Mouse (Mus musculus) lung, postnatal 36 days (tissue): ENCODE results near the gene Olfr651.
"Not testable (repeated sequence)": the region's sequence is repeated elsewhere in the genome, so short reads cannot be mapped to it uniquely, and the experiment has no call there.

Experiments
- DNase-seq: peaks from one replicate; pipeline ENCODE4 v3.0.0; 2022; ENCODE audit warnings: mixed read lengths

Gene Olfr651

DNA sequence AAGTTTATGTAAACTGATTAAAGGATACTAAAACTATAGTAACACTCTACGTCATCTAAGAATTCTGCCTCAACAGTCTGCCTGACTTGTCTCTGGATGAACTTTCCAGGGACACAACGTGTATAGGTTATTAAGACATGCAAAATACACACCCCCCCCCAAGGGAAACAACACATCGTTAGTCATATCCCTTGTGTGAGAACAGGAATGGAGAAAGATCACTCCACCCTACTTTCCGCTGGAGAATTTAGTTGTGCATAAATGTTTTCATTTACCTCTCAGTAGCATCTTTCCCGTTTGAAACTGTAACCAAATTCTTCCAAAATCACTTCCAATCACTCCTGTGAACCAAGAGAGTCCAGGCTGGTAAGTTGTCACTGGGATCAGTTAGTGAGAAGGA is at the start of gene Olfr651:
Gene Olfr651 (plus strand): TSS at position 301 of the 400 bp plus-strand sequence.
- DNase-seq, result no peak

DNA sequence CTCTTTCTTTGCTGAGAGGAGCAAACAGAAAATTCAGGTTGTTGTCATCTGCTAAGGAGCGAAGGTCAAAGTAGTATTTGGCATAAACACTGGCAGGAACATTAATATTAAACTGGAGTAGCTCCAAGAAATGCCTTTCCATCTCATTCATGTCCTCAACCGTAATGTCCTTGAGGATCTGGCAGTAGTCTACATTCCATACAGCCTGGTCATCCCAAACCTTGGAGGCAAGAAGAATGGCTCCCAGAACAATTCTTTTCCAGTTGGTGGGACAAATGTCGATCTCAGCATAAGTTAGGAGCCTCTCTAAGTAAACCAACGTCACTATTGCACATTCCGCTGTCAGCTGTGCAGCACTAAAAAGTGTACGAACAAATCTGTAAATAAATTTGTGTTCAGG is 48.7 kb upstream of the Olfr651 start:
- DNase-seq, result not testable (repeated sequence)

DNA sequence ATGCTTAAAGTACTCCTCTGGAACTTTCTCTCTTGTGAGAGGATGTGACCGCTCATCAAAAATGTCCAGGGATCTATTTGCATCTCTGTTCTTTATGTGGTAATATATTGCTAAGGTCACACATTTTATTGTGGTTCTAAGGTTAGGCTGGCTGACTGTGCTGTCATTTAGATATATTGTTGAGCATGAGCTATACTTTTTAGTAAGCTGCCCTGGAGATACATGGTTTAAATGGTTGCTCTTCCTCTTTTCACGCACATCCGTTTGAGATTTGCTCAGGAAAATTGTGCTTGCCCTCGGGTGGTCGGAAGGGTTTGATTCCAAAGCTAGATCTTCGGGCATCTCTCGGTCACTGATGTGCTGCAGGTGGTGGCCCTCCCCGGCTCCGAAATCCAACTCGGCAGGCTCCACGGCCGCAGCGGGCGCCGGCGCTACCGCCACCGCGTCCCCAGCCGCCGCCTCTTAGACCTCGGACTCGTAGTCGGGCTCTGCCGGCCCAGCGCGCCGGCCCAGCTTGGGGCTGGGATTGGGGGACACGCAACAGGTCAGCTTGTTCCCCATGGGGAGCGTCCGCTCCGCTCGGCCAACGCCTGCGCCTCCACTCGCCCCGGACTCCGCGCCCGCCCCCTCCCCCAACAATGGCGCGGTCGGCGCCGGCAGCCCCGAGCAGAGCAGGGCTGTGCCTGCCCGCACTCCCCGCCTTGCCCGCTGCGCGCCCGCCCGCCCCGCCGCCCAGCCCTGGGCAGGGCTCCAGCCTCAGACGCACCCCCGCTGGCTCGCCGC is 48.2 kb upstream of the Olfr651 start:
- DNase-seq, result no peak

DNA sequence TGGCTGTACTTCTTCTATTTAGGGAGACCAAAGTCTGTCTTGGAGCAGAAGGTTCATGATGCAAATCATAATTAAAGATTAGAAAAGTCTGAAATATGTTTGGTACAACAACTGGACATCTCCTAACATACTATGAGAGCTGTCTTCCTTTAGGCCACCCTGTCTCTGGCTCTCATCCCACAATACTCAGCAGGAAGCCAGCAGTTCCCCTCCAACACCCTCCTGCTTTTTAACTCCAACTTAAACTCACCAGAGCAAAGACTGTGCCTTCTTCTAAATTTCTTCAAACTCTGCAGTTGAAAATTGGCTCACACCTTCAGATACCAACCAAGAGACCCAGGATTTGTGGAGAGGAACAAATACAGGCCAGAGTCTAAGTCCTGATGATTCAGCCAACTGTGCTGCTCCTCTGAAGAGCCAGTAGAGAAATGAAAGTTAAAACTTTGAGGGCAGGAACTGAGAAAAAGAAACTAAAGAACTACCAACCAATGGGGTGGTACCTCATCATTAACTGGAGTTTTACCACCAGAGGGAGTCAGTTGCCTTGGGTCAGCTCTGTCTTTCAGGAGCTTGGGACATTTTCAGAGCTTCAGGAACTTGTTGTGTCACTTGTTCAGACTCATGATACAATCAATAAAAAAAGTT is 42.4 kb upstream of the Olfr651 start, which contains the start of gene Trim30d:
Gene Trim30d (minus strand): TSS at position 429 of the 645 bp plus-strand sequence.
- DNase-seq, result peak; percentile 31

DNA sequence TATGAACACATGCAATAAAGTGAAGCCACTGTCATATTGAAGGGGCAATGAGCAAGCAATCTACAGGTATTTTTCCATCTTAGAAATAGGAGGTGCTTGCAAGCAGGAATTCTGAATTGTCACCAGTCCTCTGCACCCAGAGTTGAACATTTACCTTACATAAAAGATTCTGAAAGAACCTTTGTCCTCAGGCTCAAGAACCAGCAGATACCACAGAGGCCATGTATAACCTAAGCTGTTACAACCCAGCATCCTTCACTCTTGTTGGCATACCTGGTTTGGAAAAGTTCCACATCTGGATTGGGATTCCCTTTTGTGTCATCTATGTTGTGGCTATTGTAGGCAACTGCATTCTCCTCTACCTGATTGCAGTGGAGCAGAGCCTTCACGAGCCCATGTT is 2.8 kb downstream of the Olfr651 start:
- no peak for DNase-seq

DNA sequence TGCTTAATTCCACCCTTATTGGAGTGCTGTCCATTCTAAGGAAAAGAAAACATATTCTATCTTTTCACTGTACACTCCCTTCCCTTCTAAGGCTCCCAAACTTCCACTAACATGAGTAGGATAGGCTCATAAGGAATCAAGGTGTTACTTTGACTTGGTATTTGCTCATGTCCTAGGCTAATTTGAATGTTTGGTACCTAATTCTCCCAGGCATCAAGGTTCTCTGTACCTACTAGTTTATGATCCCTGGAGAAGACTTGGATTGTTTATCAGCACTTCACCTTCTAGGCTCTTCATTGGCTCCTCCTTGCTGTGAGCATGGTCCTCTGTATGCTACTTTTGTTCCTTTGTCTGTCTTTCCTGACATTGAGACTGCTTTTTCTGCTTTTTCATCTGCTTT is 10.7 kb downstream of the Olfr651 start, which contains the start of gene Olfr652:
Gene Olfr652 (plus strand): TSS at position 301 of the 400 bp plus-strand sequence.
- DNase-seq, result no peak

DNA sequence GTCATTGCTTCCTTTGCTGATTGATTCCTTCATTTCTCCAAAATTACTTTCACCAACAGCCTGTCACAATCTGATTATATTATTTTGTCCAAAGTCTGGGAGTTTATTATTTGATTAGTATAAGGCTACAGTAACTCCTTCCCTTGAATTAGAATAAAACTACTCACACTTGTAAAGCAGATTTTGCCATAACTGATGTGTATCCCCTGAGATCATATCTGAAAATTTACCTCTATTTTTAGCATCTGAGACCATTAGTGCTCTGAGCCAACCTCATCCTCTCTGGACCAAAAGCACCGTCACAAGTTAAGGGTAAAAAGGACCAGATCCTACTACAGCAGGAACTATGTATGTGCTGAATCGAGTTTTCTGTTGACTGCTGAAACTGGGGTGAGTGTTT is 27.1 kb downstream of the Olfr651 start, which contains the start of gene Olfr653:
Gene Olfr653 (plus strand): TSS at position 301 of the 400 bp plus-strand sequence.
- no peak for DNase-seq

DNA sequence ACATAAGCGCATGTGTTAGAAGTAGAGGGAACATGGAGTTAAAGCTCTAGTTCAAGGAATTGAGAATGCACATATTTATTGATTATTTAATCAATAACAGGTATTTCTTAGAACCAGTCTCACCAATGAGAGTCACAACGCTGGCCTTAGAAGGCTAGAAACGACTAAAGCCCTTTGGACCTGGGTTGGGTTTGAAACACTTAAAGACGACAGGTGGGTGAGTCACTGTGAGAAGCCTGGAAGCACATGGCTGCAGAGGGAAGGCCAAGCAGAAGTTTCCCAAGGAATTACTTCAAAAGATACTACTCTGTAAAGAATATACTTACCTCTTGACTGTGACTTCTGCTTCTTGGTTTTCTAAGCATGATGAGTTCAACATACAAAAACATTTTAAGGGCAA is 30.9 kb downstream of the Olfr651 start:
- no peak for DNase-seq

DNA sequence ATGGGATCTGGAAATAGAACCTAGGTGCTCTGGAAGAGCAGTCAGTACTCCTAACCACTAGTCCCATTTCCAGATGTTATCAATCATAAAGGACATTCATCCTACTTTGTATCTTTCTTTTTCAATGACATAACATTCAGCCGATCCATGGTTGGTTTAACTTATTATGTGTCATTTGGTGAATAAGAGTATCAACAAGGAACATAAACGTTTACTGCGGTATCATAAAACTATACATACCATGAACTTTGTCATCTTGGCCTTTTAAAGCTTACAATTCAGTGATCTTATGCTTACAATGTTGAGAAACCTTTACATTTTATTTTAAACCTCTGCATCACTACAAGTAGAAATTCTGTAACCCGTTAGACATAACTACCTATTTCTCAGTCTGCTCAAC is 31.5 kb downstream of the Olfr651 start:
- DNase-seq, result no peak

DNA sequence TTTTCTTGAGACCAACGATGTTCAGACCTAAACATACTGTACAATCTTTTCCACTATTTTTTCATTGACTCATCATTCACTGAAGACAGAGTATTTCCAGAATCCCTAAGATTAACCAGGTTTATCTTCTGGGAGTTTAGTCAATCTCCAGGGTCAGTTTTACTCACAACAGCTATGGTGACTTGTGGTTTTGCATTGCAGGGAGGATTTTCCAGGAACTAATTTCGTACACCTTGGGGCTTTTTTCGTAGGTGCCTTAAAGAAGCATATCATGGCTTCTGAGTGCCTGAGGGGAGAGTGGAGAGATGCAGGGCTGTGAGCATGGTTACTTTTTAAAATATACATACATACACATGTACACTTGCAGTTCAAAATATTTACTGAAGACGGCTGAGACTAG is 36.8 kb downstream of the Olfr651 start, which contains the start of gene Olfr654:
Gene Olfr654 (plus strand): TSS at position 301 of the 400 bp plus-strand sequence.
- DNase-seq, result no peak

DNA sequence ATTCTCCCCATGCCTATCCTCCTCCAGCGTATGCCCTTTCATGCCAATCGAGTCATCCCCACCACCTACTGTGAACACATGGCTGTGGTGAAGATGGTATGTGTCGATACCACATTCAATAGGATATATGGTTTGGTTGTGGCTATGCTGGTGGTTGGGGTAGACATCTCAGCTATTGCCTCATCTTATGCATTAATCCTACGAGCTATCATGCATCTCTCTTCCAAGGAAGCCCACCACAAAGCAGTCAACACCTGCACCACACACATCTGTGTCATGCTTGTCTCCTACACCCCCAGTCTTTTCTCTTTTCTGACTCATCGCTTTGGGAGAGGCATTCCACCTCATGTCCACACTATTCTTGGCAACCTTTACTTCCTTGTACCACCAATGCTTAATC is 38.3 kb downstream of the Olfr651 start:
- DNase-seq, result no peak

DNA sequence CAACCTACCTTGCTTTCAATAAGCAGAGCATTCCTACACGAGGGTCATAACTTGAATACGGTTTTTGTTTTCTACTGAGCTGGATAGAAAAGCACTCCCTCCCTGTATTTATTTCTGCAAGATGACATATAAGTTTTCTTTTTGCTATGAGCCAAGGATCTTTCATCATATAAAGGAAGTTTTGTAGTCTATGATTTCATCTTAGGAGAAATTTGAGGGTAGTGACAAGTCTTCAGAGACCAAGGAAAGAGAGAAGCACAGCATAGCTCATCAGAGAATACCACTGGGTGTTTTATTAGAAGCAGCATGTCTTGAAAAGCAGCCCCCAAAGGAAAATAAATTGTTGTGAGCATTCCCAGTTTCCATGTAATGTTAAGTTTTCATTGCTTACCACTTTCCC is 51.7 kb downstream of the Olfr651 start, which contains the start of gene Olfr655:
Gene Olfr655 (minus strand): TSS at position 101 of the 400 bp plus-strand sequence.
- no peak for DNase-seq

DNA sequence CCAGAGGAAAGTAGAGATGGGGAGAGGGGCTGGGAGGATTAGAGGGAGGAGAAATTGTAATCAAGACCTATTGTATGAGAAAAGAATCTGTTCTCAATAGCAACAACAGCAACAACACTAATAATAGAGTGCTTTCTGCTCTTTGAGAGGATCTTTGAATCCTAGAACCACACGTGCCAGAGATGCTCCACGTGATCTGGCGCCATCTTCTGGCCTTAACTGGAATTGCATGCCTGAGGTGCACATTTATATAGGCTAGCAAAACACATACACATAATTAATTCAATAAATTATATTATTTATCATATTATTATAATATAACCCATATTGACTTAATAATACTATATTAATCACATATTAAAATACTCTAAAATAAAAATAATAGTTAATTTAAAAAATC is 53.2 kb downstream of the Olfr651 start:
- peak; percentile 53 for DNase-seq
